Mouse (Mus musculus): ENCODE measurements around the gene Ptpn3. TPM values are rescaled to one million over a fixed set of nuclear protein-coding genes. Genes with fewer than 3 reads are reported as not detected.

Ptpn3 gene
- polyA plus RNA-seq, 1 experiment: 1.1 TPM

DNA sequence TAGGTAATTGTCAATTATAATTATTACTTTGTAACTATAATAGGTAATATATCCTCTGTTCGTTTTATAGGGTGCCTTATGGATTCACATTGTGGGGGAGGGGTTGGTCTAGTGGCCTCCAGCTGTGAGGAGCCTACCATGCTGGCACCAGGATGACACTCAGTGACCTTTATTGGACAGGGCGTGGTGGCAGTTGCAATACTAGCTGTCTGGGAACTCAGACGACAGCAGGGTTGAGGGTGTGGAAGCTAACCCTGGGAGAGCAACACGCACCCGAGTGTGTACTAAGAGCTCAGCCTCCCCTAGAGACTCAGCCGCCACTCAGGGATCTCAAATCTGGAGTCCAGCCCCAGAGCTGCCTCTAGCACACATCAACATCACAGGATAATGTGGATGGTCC, 62.5 kb downstream of the Ptpn3 start:
- H3K36me3 ChIP-seq (ENCODE audit: control insufficient read depth, insufficient read depth, low read length): no peaks in the 10 kb centered on the region
- H3K27ac ChIP-seq (ENCODE audit: insufficient read depth, low read length): no peak overlapping the region
- no peaks in the 10 kb centered on the region for H3K4me1 ChIP-seq (ENCODE audit: control insufficient read depth, insufficient read depth, insufficient read length)
- no peak for DNase-seq (ENCODE audit: low read depth in 1 of 2, low spot score in 2 of 2)
- no peak for TF ChIP-seq POLR2A (IDR thresholded peaks at IDR 0.05; ENCODE audit: low read depth, low read length)
- no peak for TF ChIP-seq CTCF (IDR thresholded peaks at IDR 0.05; ENCODE audit: extremely low read depth, insufficient read depth, insufficient read length, insufficient replicate concordance)
- 83% methylated on average over 6 of the region's 6 CpGs for WGBS
- no peak overlapping the region for H3K4me3 ChIP-seq (ENCODE audit: extremely low read depth, insufficient read depth, insufficient read length)
- H3K27me3 ChIP-seq (ENCODE audit: control insufficient read depth, insufficient read depth, low read length): no peaks in the 10 kb centered on the region

DNA sequence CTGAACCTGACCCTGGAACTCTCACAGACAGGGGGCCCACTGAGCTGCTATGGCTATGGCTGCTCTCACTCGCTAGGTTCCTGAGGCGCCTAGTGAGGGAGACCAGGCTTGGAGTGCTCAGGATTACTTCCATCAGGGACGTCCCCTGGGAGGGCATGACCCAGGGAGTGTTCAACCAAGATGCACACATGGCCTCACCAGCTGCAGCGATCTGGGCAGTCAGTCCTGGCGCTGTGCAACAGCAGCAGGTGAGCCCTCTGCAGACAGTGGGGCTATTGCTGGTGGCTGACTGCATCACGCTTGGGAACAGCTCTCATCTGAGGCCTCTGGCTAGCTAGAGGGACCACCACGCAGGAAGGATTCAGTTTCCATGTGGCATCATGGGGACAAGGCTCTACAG, 63.5 kb downstream of the Ptpn3 start:
- no peaks in the 10 kb centered on the region for H3K4me1 ChIP-seq (ENCODE audit: control insufficient read depth, insufficient read depth, insufficient read length)
- H3K27me3 ChIP-seq (ENCODE audit: control insufficient read depth, insufficient read depth, low read length): no peaks in the 10 kb centered on the region
- 91% methylated on average over 7 of the region's 7 CpGs for WGBS
- H3K36me3 ChIP-seq (ENCODE audit: control insufficient read depth, insufficient read depth, low read length): no peaks in the 10 kb centered on the region
- DNase-seq (ENCODE audit: low read depth in 1 of 2, low spot score in 2 of 2): no peak
- TF ChIP-seq POLR2A (IDR thresholded peaks at IDR 0.05; ENCODE audit: low read depth, low read length) (no peak), CTCF (IDR thresholded peaks at IDR 0.05; ENCODE audit: extremely low read depth, insufficient read depth, insufficient read length, insufficient replicate concordance) (no peak)
- H3K4me3 ChIP-seq (ENCODE audit: extremely low read depth, insufficient read depth, insufficient read length): no peak overlapping the region
- H3K27ac ChIP-seq (ENCODE audit: insufficient read depth, low read length): no peak overlapping the region

GRCm38 (mm10) chr4:57236513-57236912, 65.1 kb downstream of the Ptpn3 start:
- no peaks in the 10 kb centered on the region for H3K27me3 ChIP-seq (ENCODE audit: control insufficient read depth, insufficient read depth, low read length)
- DNase-seq (ENCODE audit: low read depth in 1 of 2, low spot score in 2 of 2): no peak
- H3K36me3 ChIP-seq (ENCODE audit: control insufficient read depth, insufficient read depth, low read length): no peaks in the 10 kb centered on the region
- H3K4me3 ChIP-seq (ENCODE audit: extremely low read depth, insufficient read depth, insufficient read length): no peak overlapping the region
- WGBS: 77% methylated on average over 5 of the region's 5 CpGs
- H3K27ac ChIP-seq (ENCODE audit: insufficient read depth, low read length): no peak overlapping the region
- no peaks in the 10 kb centered on the region for H3K4me1 ChIP-seq (ENCODE audit: control insufficient read depth, insufficient read depth, insufficient read length)
- no peak for TF ChIP-seq POLR2A (IDR thresholded peaks at IDR 0.05; ENCODE audit: low read depth, low read length)
- no peak for TF ChIP-seq CTCF (IDR thresholded peaks at IDR 0.05; ENCODE audit: extremely low read depth, insufficient read depth, insufficient read length, insufficient replicate concordance)

- 94% methylated on average over 4 of the region's 4 CpGs for whole genome bisulfite sequencing
- TF ChIP-seq CTCF (IDR thresholded peaks at IDR 0.05; ENCODE audit: extremely low read depth, insufficient read depth, insufficient read length, insufficient replicate concordance) (no peak), POLR2A (IDR thresholded peaks at IDR 0.05; ENCODE audit: low read depth, low read length) (no peak)
- Histone ChIP-seq H3K4me1 (ENCODE audit: control insufficient read depth, insufficient read depth, insufficient read length) (no peaks in the 10 kb centered on the region), H3K4me3 (ENCODE audit: extremely low read depth, insufficient read depth, insufficient read length) (no peak overlapping the region), H3K27me3 (ENCODE audit: control insufficient read depth, insufficient read depth, low read length) (no peaks in the 10 kb centered on the region), H3K27ac (ENCODE audit: insufficient read depth, low read length) (no peak overlapping the region), H3K36me3 (ENCODE audit: control insufficient read depth, insufficient read depth, low read length) (no peaks in the 10 kb centered on the region)
- DNase-seq (ENCODE audit: low read depth in 1 of 2, low spot score in 2 of 2): no peak
Observed at GRCm38 (mm10) chr4:57235741-57236140, 65.9 kb downstream of the Ptpn3 start.

GRCm38 (mm10) chr4:57234348-57234747, 67.3 kb downstream of the Ptpn3 start:
- 92% methylated on average over 7 of the region's 7 CpGs for WGBS
- DNase-seq (ENCODE audit: low read depth in 1 of 2, low spot score in 2 of 2): no peak
- Histone ChIP-seq H3K27me3 (ENCODE audit: control insufficient read depth, insufficient read depth, low read length) (no peaks in the 10 kb centered on the region), H3K36me3 (ENCODE audit: control insufficient read depth, insufficient read depth, low read length) (no peaks in the 10 kb centered on the region), H3K4me1 (ENCODE audit: control insufficient read depth, insufficient read depth, insufficient read length) (no peaks in the 10 kb centered on the region), H3K27ac (ENCODE audit: insufficient read depth, low read length) (no peak overlapping the region), H3K4me3 (ENCODE audit: extremely low read depth, insufficient read depth, insufficient read length) (no peak overlapping the region)
- no peak for TF ChIP-seq POLR2A (IDR thresholded peaks at IDR 0.05; ENCODE audit: low read depth, low read length)
- no peak for TF ChIP-seq CTCF (IDR thresholded peaks at IDR 0.05; ENCODE audit: extremely low read depth, insufficient read depth, insufficient read length, insufficient replicate concordance)

- Histone ChIP-seq H3K27me3 (ENCODE audit: control insufficient read depth, insufficient read depth, low read length) (no peaks in the 10 kb centered on the region), H3K4me1 (ENCODE audit: control insufficient read depth, insufficient read depth, insufficient read length) (no peaks in the 10 kb centered on the region), H3K36me3 (ENCODE audit: control insufficient read depth, insufficient read depth, low read length) (no peaks in the 10 kb centered on the region), H3K4me3 (ENCODE audit: extremely low read depth, insufficient read depth, insufficient read length) (no peak overlapping the region), H3K27ac (ENCODE audit: insufficient read depth, low read length) (no peak overlapping the region)
- DNase-seq (ENCODE audit: low read depth in 1 of 2, low spot score in 2 of 2): no peak
- 92% methylated on average over 8 of the region's 8 CpGs for WGBS
- no peak for TF ChIP-seq POLR2A (IDR thresholded peaks at IDR 0.05; ENCODE audit: low read depth, low read length)
- no peak for TF ChIP-seq CTCF (IDR thresholded peaks at IDR 0.05; ENCODE audit: extremely low read depth, insufficient read depth, insufficient read length, insufficient replicate concordance)
Observed at GRCm38 (mm10) chr4:57232439-57232838, 69.2 kb downstream of the Ptpn3 start.

DNA sequence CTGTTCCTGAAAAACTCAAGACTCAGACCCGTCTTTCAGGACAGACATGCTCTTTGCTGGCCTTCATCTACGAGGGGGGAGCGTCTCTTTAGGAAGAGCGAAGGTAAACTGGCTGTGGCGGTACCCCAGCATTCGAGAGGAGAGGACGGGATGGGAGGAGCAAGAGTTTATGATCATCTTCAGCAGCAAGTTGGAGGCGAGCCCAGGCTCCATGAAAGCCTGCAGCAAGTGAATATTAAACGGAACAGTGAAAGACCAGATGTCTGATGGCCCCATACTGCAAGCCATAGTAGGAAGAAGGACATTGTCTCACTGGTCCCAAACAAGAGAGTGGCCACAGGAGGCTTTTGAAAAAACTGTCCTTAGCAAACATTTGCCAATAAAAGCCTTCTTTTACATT, 70.3 kb downstream of the Ptpn3 start:
- H3K27me3 ChIP-seq (ENCODE audit: control insufficient read depth, insufficient read depth, low read length): no peaks in the 10 kb centered on the region
- no peak for DNase-seq (ENCODE audit: low read depth in 1 of 2, low spot score in 2 of 2)
- H3K36me3 ChIP-seq (ENCODE audit: control insufficient read depth, insufficient read depth, low read length): no peaks in the 10 kb centered on the region
- no peak for TF ChIP-seq POLR2A (IDR thresholded peaks at IDR 0.05; ENCODE audit: low read depth, low read length)
- TF ChIP-seq CTCF (IDR thresholded peaks at IDR 0.05; ENCODE audit: extremely low read depth, insufficient read depth, insufficient read length, insufficient replicate concordance): no peak
- 89% methylated on average over 9 of the region's 9 CpGs for WGBS
- H3K27ac ChIP-seq (ENCODE audit: insufficient read depth, low read length): no peak overlapping the region
- no peak overlapping the region for H3K4me3 ChIP-seq (ENCODE audit: extremely low read depth, insufficient read depth, insufficient read length)
- H3K4me1 ChIP-seq (ENCODE audit: control insufficient read depth, insufficient read depth, insufficient read length): no peaks in the 10 kb centered on the region

All from spleen, adult 2 months (tissue).